Mouse (Mus musculus) T-helper 1 cell (primary cell): ENCODE data around the gene Cul1.

Experiments used
- in situ Hi-C: fragments of 300-600 bp; cut with MboI, MseI; formaldehyde crosslinking; loops from one replicate; pipeline ENCODE4 v1.15.1; 2025; ENCODE audit warnings: high pct_unique_total_duplicates

Cul1 gene

DNA sequence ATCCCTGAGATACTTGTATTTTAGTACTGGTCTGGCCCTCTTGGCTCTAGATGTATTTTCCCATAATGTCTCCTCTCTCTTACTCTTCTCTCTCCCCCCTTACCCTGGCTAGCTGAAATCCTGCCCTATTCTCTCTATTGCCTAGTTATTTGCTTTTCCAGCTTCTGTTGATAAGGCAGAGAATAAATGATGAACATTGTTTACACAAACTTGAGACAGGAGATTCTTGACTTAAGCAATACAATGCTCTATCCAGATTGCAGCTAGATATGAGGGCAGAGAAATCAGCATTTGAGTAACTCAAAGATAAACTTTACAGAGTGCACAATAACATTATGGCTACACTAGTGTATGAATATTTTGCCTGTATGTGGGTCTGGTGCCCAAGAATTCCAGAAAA lies 16.6 kb downstream of the Cul1 start:
- in situ Hi-C loops, result loop anchor here (25.0 kb wide), 1 partner anchor 843 kb away; no protein-coding TSS in a partner anchor

DNA sequence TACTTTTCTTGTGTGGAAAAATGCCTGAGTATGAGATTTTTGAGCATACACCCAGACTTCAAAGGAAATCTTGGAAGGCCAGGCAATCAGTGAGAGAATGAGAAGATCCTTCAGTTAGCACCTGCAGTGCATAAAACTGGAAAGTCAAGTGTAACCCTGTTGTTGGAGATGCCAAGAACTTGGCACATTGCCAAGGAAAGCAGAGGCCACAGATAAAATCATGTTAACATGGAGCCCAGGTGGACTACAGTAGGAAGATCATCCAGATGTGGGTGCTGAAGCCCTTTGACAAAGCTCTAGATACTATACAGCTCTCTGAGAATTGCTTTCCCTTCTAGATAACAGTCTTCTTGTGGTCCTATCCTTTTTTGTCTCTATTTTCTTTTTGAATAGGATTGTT lies 19.2 kb downstream of the Cul1 start:
- in situ Hi-C loops, result loop anchor here (25.0 kb wide), 1 partner anchor 840 kb away; no protein-coding TSS in a partner anchor

DNA sequence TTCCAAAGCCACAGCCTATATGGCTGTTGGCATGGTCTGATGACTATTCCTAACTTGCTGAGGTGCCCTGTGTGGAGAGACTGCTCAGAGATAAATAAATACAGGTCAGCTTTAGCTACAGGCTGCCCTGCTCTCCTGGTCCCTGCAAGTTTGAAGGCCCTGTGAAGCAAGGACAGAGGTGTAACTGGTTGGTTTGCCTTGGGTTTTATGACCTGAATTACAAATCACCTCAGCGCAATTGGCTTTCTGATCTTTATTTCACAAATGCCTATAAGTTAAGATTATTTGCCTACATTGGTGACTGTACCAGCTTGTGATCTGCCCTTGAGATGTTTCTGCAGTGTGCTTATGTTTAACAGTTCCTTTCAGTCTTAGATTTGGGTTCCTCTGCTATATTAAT lies 28.8 kb downstream of the Cul1 start:
- in situ Hi-C loops, result no loop called here

DNA sequence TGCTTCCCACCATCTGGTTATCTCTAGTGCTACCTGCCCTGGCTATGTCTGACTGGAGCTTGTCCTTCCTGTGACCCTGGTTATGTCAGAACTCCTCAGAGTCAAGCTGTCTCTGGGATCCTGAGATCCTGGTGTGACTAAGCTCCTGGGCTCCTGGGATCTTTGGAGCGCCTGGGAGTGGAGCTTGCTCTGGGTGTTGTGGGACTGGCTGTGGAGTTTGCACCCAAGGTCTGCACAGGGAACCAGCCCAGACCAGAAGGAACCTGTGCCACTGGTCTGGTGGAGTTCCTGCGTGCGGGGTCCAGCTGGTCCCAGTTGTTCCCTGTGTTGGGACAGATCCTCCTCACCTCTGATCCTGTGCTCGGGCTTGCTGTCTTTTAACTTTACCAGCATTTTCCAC lies 41.4 kb downstream of the Cul1 start:
- in situ Hi-C loops, result no loop called here

DNA sequence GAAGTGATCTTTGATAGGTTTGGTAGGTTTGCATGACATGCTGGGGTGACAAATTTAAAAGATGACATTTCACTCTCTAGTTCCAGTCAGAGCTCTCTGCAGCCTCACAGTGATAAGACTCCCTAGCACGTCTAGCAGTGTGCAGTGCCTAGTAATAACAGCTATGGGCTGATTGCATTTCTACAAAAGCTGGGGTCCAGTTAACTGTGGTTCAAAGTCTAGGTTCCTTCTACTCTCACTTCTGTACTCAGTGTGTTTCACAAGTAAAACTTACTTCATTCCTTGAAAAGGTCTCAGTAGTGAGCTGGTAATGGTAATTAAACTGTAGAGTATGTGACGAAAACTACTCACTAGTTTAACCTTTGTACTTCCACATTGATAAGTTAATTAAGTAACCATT lies 66.8 kb downstream of the Cul1 start:
- in situ Hi-C loops, result no loop called here

DNA sequence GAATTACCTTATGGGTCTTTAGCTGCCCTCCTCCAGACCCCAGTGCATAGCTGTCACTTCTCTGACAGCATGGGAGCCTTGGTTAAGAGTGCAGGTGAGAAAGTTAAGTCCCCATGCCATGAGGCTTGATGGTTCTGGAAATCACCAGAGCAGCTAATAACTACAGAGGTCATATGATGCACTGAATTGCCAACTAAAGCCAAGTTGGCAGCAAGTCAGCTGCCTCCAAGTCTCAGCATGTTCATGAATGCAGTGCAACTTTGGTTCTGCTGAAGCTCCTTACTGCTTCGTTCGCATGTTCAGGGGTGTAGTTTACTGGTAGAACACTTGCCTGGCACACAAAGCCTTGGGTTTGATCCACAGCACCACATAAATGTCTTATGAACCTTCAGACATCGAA lies 69.2 kb downstream of the Cul1 start:
- in situ Hi-C loops, result no loop called here

DNA sequence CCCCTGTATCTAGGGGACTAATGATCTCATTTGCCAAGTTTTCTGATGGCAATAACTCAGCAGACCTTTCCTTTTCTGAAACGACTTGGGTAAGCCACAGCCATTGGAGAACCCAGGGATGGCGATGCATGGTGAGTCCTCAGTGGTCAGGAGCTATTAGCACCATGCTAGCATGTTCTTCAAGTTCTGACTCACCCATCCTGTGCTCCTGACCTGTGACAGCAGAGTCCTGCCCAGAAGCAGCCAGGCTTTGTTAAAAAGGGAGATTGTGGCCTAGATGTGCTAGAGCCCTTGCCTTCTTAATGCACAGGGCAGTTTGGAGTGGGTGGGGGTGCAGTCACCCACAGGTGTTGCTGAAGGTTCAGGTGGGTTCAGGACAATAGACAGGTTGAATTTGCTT lies 71.8 kb downstream of the Cul1 start:
- in situ Hi-C loops, result no loop called here

DNA sequence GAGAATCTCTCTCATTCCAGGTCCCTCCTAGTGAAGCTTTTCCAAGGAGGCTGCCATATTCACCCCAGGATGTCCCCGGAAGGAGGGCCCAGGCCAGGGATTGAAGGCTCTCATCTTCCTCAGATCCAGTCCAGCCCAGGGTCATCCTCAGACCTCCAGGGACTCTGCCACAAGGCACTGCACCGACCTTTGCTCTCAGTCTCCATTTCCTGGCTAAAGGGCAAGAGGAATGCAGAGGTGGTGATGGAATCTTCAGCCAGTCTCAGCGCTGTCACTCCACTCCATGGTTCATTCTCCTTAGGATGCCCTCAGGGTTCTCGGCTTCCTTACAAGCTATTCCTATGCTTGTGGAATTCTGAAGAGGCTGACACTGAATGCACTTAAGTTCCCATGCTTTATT lies 73.2 kb downstream of the Cul1 start:
- in situ Hi-C loops, result no loop called here

DNA sequence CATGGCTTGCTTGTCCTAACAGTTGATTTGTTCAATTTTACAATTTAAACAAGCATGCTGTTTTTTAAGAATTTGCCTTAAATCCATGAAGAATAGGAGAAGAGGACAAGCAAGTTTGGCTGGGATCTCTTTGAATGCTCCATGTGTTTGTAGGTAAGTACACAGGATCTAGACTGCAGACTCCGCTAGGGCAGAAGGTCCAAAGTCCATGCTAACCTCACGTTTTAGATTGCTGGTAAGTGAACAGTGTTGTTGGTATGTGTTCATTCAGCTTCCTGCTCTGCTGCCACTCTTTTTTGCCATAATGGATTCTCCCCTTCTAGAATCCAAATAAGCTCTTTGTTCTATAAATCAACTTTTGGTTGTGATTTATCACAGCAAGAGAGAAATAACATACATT lies 73.9 kb downstream of the Cul1 start:
- in situ Hi-C loops, result no loop called here

DNA sequence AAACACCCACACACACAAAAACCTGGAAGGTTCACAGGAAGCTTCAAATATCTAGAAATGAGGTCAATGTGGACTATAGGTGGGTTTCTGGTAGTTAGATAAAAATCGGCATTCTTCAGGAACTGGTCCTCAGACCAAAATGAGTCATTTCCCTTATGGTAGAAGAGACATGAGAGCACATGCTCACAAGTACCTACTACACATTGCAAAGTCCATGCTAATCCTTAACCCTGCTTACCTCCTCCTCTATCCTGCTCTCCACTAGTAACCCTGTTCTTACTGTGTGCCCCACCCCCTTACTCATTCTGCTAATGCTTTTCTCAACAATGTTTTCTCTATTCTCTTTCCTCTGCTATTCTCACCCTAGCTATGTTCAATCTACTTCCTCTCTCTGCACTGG lies 74.5 kb downstream of the Cul1 start:
- in situ Hi-C loops, result no loop called here

DNA sequence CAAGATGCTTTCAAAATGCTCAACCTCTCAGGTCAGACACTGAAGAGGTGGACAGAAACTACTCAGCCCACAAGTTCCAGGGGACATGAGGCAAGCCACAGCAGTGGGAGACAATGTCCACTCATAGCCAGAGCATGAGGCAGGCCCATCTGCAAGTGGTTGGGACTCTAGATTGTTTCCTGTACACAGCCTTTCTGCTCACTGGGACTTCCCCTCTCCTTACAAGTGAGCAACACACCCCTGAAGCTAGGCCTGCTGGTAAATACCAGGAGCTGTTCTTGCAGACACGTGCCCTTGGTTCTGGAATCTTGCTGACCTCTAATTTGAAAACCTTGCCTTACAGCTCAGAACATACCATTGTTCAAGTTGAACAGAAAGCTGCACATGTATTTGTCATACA lies 79.3 kb downstream of the Cul1 start:
- in situ Hi-C loops, result no loop called here

DNA sequence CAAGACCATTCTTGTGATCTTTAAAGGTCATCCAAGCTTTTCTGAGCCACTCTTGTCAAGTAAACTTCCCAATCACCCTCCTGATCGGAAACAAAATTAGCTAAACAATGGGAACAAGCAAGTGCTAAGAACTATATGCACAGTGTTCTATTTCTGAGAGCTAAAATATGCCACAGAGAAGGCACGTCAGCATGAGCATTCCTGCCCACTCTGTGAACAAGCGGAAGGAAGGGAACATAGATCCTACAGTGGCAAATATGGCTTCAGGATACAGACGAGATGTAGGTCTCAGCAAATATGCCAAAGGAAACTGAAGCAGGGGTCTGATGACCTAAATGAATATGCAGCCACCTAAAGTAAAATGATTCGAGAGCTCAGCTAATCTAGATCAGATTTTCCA lies 82.1 kb downstream of the Cul1 start:
- in situ Hi-C loops, result no loop called here

DNA sequence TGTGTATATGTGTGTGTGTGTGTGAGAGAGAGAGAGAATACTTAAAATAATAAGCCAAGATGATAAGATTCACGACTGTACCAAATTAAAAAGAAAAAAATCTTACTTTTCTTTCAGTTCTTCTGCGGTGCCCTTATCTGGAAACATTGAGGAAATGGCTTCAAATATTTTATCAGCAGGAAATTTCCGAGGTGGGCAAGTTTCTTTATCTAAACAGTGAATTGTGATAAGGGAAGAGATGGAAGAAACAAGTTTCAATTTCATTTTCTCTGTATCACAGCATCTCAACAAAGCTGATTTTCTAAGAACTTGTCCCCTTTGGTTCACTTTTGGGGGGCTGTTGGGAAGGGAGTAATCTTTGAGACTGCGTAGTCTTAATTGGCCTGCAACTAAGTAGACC lies 99.1 kb downstream of the Cul1 start:
- in situ Hi-C loops, result no loop called here

DNA sequence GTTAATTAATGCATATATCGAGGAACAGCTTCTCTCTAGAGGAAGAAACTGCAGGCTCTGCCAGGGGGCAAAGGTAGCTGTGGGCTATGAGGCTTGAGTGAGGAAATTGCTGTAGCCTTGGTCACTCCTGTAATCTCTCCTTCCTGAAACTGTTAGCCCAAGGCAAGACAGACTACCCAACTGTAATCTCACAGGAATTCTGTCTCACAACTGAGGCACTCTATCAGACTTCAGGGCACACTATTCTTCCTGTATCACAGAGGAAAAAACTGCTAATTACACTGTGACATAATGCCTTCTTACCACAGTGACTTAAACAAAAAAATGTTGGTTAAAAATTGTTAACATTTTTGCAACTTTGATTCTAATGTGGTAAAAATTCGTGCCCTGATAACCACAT lies 106.1 kb downstream of the Cul1 start:
- in situ Hi-C loops, result no loop called here

DNA sequence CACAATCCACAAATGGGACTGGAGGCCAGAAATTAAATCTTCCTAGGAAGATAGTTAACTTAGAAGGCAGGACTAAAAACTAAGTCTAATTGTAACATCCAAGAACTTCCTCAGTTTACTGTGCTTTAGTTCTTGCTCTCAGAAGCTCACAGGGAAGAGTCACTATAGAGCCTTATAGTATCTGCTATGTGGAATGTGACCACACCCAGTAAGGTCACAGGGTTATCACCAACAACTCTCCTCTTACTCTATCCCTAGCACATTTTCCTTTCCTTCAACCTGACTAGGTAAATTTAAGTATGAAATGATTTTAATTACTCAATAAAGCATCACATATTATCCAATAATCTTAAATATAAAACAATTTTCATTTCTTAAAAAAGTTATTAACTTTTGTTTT lies 107.2 kb downstream of the Cul1 start:
- in situ Hi-C loops, result no loop called here

DNA sequence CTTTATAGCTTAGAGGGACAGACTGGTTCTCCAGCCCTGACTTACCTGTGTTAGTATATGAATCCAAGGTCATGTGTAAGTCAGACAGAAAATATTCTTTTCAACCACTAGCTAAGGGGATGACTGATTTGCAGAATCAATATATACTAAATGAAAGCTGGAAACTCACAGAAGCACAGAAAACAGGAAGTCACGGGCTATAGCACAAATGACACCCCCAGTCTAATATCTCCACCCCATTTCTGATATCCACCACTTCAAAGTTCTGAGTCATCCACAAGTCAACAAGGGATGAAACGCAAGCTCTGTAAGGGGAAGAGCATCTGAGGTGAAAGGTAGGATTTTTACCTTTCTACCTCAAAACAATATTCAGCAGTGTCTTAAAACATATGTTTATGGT lies 107.6 kb downstream of the Cul1 start:
- in situ Hi-C loops, result no loop called here

DNA sequence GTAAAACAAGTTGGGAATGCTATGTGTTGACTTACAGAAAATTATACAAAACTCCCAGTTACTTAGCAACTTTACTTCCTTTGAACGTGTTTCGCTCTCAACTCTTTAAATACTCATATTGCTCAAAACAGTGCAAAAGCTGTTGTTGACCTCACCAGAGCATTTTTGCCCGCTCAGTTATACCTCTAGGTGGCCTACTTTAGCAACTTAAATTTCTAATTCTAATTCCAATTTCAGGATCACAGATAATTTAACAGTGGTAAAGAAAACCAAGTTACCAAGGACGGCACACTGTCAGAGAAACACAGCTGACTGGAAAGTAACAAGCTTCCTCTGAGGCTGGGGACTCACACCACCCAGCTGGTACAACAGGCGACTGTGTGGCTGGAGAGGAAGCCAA lies 108.2 kb downstream of the Cul1 start:
- in situ Hi-C loops, result no loop called here

DNA sequence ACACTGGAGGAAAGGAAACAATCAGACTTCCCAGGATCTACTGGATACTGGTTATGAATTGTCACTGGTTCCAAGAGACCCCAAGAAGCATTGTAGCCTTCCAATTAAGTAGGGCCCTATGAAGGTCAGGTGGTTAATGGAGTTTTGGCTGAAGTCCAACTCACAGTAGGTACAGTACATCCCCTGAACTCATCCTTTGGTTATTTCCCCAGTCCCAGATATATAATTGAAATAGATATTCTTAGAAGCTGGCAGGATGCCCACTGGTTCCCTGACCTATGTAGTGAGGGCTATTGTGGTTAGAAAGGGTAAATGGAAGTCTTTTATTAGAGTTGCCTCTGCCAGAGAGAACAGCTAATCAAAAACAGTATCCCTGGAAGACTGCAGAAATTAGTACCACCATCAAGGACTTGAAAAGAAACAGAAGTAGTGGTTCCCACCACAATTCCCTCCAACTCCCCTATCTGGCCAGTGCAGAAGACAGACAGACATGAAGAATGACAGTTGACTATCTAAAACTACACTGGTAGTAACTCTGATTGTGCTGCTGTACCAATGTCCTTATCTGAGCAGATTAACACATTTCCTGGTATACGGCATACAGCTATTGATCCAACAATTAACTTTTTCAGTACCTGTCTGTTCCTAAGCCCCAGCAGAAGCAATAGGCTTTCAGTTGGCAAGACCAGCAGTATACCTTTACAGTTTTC lies 112.3 kb downstream of the Cul1 start:
- in situ Hi-C loops, result no loop called here

DNA sequence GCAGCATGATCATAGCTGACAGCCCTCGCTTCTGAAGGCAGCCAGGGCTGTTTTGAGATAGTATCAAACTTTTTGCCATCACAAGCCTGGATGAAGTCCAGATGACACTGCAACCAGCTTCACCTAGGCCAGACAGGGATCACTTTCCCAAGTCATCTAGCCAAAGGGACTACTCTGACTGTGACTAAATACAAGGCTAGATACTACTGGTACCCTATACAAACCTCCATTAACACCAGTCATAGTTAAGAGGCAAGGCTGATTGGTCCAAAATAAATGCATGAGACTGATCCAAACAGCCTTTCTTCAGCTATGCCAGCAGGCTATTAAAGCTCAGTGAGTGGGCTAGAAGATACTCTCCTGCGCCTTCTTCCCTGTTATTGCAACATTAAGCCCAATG lies 119.7 kb downstream of the Cul1 start:
- in situ Hi-C loops, result no loop called here
